Mouse (Mus musculus): ENCODE measurements around the gene Grin2c. TPM values are rescaled to one million over a fixed set of nuclear protein-coding genes. Genes with fewer than 3 reads are reported as not detected.

The Grin2c gene
- polyA plus RNA-seq, 3 experiments from 2014 or later = not detected

GRCm38 (mm10) chr11:115283486-115283765 lies 16.4 kb upstream of the Grin2c start:
- no peak for ATAC-seq

DNA sequence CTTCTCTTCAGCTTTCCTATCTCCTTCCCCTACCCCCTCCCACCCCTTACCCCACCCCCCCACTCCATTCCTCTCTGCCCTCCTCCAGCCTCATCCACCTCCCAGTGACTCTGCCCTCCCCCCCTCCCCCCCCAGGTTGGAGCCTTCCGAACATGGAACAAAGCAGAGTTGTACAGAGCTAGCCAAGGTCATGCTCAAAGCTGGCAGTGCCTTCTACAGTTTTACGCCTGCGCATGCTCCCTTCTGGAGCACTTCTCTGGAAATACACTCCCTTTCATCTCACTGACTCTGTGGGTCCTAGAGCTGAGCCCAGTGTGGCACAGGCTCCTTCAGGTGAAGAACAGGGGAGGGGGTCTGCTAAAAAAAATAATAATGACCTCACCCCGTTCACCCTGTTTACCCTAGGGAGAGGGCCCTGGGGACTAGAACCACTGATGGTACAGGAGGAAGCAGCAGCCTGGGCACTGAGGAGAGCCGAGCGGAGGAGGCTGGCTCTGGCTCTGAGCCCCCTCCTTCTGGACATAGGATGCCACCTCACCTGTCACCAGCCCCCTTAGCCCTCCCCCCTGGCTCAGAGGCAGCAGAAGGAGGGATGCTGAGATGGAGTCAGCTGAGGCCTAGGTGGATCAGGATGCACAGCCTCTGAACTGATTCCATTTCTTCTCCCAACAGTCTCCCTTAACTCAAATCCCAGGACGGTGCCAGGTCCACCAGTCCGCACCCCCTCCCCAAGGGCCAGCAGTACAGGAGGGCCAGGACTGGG lies 15.9 kb upstream of the Grin2c start:
- no peak for ATAC-seq

DNA sequence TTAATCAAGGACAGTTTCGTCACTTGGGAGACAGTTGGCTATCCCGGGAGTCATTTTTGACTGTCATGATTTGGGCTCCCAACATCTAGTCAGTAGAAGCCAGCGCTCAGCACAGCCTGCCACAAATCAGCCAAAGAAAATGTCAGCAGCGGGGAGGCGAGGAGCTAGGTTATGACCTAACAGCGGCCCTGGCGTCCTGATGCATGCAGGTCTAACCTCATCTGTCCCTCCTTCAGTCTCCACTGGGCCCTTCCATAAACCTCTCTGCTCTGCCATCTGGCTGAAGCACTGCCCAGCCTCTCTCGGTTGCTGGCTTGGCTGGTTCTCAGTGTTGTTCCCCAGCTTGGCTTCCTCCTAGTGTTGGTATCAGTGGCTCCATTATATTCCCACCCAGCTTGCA lies 15.3 kb upstream of the Grin2c start:
- no peak for ATAC-seq

GRCm38 (mm10) chr11:115279726-115280125 lies 12.7 kb upstream of the Grin2c start:
- no peak for ATAC-seq

DNA sequence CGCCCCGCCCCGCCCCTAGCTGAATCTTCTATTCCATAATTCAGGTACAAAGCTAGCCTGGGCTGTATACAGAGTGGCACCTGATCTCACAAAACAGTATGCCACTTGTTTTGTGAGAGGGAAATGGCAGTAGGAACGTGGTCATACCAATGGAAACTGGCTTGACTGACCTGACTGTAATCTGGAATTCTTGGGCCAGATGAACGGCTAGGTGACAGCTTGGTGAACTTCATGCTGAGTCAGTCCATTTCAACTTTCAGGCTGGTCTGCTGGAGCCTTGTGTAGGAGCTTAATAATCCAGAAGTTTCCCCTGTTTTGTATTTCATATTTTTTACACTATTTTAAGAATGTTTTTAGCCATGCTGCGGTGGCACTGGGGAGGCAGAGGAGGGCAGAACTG lies 11.1 kb upstream of the Grin2c start:
- no peak for ATAC-seq

- peak; percentile 0 for ATAC-seq
Observed at GRCm38 (mm10) chr11:115277604-115277975, 10.5 kb upstream of the Grin2c start.

DNA sequence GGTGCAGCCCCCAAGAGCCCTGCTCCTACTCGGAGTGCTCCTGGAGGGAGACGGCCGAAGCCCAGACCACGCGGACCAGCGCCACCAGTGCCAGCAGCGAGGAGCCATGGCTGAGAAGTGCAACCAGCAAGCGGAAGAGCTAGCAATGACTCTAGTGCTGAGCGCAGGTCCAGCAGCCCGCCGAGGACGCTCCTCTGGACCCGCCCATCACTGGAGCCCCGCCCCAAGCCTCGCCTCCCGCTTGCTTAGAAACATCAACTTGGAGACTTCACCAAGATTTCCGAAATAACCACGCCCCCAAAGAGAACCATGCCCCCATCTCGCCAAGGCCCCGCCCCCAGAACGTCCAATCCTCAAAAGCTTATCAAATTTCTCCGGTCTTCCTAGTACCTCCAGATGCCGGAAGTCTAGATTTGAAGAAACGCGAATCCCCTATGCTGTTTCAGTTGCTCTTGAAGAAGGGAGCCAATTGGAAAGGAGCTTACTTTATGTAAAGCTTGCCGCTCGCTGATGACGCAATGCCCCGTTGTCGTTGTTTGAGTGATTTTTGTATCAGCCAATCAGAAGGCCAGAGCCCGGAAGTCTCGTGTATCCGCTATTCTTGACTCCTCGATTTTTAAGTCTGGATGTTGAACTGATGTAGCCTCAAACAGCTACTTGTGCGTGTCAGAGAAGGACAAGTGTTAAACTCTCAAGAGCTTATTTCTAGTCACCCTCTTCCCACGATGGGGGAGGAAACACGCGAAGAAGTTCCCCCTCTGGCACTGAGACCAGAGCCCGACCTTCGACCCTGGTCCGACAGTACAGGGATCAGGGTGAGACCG lies 9.9 kb upstream of the Grin2c start, which contains the start of gene Fdxr:
Gene Fdxr (minus strand): TSS at position 271 of the 824 bp plus-strand sequence.
- peak; percentile 94 for ATAC-seq

DNA sequence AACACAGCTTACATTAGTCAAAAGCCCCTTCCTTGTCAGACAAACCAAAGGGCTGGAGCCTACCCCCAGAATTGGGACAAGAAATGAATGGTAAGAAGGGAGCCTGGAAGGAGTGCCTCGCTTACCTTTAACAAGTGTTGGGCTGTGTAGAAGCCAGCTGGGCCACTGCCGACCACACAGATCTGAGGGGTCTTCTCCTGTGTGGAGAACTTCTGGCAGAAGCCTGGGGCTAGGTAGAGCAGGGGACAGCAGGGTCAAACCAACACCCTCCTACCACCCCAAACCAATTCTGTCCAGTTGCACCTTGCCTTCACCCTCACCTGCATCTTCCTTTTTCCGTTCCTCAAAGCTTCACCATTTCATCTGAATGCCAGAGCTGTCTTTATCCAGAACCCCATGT lies 8.9 kb upstream of the Grin2c start:
- ATAC-seq = no peak

DNA sequence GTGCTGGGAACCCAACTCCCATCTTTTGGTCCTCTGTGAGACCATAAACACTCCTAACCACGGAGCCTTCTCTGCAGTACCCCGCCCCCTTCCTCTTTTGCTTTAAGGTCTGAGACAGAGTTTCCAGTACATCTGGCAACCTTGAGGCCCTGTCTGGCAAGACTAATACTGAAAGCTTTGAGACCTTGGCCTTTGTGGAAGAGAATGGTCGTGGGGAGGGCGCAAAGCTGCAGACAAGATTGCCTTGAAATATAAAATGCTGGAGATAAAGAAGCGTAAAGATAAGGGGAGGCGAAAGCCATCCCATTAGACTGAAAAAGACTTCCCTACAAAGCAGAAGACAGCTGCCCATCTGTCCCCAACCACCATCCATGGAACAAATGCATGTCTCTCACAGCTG lies 8.5 kb upstream of the Grin2c start:
- no peak for ATAC-seq

GRCm38 (mm10) chr11:115274771-115275170 lies 7.7 kb upstream of the Grin2c start:
- no peak for ATAC-seq

GRCm38 (mm10) chr11:115274178-115274577 lies 7.1 kb upstream of the Grin2c start:
- ATAC-seq = no peak

- no peak for ATAC-seq
Observed at GRCm38 (mm10) chr11:115273735-115274134, 6.7 kb upstream of the Grin2c start.

GRCm38 (mm10) chr11:115272894-115273498 lies 6.0 kb upstream of the Grin2c start:
- ATAC-seq = no peak

DNA sequence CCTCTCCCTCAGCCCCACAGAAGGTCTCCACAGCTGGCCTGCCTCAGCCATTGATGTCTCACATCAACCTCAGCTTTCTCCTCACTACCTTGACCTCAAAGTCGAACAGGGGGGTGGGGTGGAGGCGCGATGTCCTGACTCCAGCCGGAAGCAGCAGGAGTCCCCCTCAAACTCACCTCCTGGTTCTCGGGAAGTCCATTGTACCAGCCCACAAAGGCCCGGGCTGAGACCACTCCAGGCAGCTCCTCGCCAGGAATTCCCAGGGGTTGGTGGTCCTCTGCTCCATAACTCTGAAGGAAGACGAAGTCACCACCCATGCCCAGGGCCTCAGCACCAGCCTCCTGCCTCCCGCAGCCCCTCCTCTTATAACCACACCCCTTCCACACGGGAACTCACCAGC lies 4.4 kb upstream of the Grin2c start:
- no peak for ATAC-seq

GRCm38 (mm10) chr11:115271052-115271451 lies 4.0 kb upstream of the Grin2c start:
- ATAC-seq = no peak

GRCm38 (mm10) chr11:115270148-115270861 lies 3.3 kb upstream of the Grin2c start:
- no peak for ATAC-seq

DNA sequence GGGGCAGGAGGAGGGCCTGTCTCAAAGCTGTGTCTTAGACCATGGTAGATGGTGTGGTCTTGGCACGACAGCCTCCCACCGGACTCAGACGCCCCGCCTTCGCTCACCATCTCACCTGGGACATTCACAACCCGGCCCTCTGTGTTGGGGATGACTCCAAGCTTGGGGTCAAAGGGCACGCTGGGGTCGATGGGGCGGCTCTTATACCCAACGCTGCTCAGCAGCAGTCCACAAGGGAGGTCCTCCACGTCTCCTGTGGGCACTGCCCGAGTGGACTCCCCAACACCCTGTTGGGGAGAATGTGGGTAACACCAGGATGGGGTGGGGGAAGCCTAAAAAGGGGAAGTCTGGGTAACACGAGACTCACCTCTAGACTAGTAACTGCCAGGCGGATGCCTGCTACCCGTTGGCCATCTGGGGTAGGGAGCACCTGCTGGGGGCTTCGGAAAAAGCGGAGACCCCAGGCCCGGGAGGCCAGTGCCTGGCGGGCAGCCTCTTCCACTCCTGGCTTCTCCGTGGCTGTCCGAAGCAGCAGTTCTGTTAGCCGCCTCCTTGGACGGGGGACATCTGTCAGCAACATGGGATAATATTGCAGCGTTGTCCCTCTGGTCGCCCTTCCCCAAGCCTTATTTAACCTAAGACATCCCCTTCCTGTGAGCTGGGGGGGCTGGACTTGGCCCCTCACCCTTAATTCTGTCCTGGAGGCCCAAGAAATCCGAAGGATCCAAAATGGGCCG lies 2.5 kb upstream of the Grin2c start:
- no peak for ATAC-seq

DNA sequence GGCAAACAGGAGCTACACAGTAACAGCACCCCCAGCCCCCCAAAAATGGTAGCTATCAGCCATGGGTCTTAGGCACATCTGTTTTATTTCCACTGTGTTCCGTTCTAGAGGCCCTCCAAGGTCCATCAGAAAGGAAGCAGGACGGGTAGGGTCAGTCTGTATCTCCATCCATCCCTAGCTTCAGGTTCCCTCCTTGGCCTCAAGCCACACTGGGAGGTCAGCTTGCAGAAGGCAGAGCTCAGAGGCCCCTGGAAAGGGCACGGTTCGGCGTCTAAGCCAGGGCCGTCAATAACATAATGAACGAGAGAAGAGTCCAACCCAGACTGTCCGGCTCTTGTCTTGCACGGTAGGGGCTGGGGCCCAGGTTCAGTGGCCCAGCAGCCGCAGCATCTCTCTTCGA lies 915 bp upstream of the Grin2c start:
- no peak for ATAC-seq

GRCm38 (mm10) chr11:115266400-115266778 lies 654 bp downstream of the Grin2c start:
- no peak for ATAC-seq

GRCm38 (mm10) chr11:115265771-115266399 lies 1.2 kb downstream of the Grin2c start:
- ATAC-seq = no peak

GRCm38 (mm10) chr11:115264862-115265668 lies 2.0 kb downstream of the Grin2c start:
- ATAC-seq = peak; percentile 46

All from inflammation-experienced regulatory T-cells, adult 6 months (primary cell).